Mouse (Mus musculus): ENCODE data around the gene Nedd9. TPM values are rescaled to one million over a fixed set of nuclear protein-coding genes. Genes with fewer than 3 reads are reported as not detected.

Gene Nedd9
- total RNA-seq, 2 experiments from 2014 or later, result 19.2 to 26.4 TPM

DNA sequence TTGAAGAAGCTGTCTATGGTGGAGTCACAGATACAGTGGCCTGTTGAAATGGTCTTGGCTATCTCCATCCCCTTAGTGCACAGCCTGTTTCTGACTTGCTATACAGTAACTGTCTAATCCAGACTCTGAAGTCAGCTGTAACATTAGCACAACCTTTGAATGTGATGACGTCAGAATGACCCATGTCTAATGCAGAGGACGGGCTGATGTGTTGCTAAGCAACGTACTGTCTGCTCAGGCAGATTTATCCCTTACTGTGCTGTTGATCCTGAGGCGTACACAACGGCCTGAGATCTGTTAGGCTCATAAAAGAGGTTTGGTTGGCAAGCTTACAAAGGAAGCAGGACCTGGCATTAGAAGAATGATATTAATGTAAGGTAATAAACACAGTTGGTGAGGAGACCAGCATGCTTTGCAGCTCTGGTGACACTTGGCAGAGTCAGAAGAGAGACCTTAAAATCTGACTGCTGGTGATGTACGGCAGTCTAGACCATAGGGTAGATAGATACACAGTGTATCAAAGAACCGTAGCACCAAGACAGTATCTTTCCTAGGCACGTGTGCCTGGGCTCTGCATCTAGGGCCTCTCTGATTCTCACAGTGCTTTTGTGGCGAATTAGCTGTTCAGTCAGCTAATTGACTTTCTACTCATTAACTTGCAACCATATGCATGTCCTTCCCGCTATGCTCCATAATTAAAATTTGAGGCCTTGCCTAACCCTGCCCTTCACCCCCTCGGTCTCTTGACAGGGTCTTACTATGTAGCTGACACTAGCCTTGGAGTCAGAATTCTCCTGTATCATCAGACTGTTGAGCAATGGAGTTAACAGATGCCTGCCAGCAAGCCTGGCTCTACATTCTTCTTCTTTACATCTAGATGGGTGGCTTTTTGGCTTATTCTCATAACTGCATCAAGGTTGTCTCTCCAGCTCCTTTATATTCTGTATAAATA, 70.8 kb downstream of the Nedd9 start:
- DNase-seq (ENCODE audit: low spot score in 2 of 2), result no peak

- no peak for DNase-seq (ENCODE audit: low spot score in 2 of 2)
These were observed 76.7 kb downstream of the Nedd9 start for GRCm38 (mm10) chr13:41410191-41411074.

GRCm38 (mm10) chr13:41409291-41409690, 77.9 kb downstream of the Nedd9 start:
- no peak for DNase-seq (ENCODE audit: low spot score in 2 of 2)

DNA sequence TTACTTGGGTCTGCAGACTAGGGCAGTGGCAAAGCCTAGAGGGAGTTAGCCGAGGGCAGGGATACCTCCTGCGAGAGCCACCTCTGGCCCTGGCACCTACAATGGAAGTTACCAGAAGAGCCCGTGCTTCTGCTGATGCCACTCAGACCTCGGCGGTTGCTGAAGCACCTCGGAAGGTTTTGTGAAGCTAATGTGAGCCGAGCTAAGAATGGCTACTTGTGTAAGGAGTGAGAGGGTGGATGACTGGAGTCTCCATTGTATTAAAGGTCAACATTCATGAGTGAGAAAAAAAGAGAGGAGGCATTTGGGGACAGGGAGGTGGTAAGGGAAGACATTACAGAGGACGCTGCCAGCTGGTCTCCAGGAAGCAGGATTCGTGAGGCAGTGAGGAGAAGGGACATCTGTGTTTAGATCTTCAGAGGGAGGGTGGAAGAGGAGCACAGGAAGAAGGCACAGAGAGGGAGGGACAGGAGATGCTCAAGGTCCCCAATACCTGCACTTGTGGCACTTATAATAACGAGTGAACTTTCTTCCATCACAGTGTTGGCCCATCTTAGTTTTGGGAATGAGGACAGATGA, 78.7 kb downstream of the Nedd9 start:
- no peak for DNase-seq (ENCODE audit: low spot score in 2 of 2)

DNA sequence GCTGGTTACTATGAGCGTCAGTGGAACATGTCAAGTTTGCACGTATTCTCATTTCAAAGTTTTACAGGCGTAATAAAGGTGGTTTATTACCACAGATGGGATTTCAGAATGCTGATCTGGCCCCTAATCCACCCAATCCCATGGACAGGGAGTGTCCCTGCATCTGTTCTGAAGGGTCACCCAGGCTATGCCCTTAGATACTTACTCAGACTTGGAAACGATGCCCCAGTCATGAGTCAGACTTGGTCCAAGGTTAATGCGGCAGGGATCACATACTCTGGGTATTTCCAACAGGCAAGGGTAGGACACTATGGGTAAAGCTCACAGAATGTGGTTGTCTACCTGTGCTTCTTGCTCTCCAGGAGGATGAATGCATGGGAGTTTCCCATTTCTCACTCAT, 82.2 kb downstream of the Nedd9 start:
- no peak for DNase-seq (ENCODE audit: low spot score in 2 of 2)

DNA sequence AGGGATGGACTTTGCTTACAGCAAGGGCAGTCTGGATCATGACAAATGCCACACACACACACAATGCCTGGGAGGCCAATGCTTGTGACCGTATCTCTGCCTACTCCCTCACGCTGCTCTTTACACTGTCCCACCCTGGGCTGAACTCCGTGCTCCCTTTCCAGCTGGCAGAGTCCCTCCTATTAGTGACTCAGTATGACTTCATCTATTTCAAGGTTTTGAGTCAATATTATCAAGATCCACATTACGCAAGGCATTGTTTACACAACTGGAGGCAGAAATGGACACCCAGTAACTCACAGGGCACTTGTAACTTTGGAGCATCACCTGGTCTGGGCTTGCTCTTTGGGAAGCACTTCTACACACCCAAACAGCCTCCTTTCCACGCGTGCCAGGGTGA, 83.3 kb downstream of the Nedd9 start:
- DNase-seq (ENCODE audit: low spot score in 2 of 2), result no peak

DNA sequence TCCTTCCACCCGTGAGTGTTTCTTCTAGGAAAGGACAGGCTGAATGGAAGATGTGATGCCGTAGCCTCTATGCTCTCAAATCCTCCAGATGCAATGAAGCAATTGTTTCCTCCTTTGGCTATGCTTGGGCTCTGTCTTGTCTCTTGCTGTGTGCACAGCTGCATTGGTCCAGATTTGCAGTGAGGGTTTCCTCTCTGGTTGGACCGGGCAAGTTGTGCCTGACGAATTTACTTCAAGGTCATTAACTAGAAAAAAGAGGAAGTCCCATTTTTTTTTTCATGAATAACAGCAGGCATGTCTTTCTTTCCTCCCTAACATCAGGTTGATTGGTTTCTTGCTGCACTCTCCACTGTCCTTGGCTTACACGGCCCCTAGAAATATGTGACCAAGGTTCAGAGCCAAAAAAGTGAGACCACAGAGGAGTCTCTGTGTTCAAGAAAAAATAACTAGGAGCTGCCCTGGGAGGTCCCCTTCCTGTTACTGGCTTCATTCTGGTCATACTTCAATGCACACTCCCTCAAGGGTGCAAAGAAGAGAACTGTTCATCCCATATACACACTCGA, 84.6 kb downstream of the Nedd9 start:
- DNase-seq (ENCODE audit: low spot score in 2 of 2), result no peak

DNA sequence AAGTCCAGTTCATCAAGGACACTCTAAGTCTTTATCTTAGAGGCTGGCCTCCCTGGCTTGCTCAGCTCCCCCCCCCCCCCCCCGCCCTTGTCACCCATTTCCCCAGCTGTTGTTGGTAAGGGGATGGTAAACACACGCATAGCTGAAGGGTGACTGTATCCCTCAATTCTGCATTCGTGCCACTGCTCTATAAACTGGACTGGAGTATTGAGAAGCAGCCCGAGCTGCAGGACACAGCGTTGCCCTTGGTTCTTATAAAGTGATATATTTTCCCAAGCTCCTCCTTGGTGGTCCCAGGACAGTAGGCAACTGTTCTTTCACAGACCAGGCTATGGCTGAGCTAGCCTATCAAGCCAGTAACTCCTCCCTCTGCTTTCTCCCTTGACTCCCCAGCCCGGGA, 85.4 kb downstream of the Nedd9 start:
- no peak for DNase-seq (ENCODE audit: low spot score in 2 of 2)

DNA sequence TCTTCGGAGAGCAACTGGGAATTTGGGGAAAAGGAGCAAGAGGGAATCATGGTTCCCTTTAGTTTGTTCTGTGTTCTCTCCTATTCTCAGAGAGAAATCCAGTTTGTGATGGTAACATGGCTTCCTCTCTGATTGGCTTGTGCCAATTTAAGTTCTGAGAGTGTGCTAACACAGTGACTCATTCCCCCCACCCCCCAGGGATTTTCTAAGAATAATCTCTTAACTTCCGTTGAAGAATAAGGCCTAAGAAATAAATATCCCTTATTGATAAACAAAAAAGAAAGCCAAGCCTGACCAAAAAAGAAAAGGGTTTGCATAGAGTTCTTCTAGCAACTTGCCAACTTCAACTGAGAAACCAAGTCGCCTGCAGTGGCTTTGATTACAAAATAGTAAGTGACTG, 86.9 kb downstream of the Nedd9 start:
- DNase-seq (ENCODE audit: low spot score in 2 of 2), result no peak

DNA sequence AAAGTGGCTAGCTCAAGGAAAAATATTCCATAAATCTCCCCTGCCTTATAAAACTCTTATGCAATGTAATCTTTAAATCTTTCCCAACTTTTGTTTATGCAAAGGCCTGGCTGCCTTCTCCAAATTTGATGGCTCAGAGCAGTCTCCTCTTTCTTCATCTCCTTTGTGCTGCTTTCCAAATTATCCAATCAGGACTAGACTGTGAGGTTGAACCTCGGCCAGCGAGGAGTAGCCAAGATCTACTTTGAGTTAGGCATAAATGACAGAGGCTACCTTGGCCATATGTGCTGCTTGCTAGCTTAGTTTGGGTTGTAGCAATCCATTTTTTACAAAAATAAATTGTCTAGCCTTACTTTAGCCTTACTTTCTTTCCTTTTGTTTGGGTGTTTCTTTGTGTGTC, 95.0 kb downstream of the Nedd9 start:
- no peak for DNase-seq (ENCODE audit: low spot score in 2 of 2)

DNA sequence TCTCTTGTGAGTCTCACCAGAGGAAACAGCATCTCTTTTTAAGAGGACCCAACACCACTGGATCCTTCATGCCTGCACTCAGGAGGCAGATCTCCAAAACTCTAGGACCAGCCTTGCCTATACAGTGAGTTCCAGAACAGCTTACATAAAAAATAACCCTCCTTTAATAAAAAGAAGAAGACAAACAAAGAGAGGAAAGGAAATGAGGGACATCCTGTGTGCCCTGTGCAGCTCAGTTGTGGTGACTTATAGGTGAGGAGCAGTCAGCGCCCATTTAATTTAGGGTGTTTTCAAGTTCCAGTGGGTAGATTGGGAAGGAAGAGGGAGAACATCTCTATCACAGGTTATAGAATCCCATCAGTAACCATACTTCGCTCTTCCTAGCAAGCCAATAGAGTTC, 96.5 kb downstream of the Nedd9 start:
- no peak for DNase-seq (ENCODE audit: low spot score in 2 of 2)

- DNase-seq (ENCODE audit: low spot score in 2 of 2), result peak in 1 of 2 experiments; percentile 42
These were observed 100.6 kb downstream of the Nedd9 start for GRCm38 (mm10) chr13:41386581-41386980.

GRCm38 (mm10) chr13:41384896-41385295, 102.3 kb downstream of the Nedd9 start:
- DNase-seq (ENCODE audit: low spot score in 2 of 2), result no peak

DNA sequence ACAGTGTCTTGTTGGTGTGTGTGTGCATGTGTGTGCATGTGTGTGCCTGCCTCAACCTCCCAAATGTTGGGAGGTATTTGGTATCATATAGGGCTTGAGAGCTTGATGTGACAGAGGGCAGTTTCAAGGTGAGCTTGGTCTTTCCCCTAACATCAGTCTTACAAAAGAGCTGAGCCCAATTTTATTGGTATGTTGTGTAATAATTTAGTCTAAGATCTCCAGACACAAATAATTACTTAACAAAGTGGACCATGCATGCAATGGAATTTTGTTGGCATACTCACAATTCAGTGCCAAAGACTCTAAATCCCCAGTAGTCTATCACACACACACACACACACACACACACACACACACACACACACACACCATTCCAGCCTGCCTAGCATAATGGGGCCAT, 104.5 kb downstream of the Nedd9 start:
- no peak for DNase-seq (ENCODE audit: low spot score in 2 of 2)

- no peak for DNase-seq (ENCODE audit: low spot score in 2 of 2)
These were observed 105.2 kb downstream of the Nedd9 start for GRCm38 (mm10) chr13:41381806-41382546.

GRCm38 (mm10) chr13:41381041-41381805, 105.9 kb downstream of the Nedd9 start:
- DNase-seq (ENCODE audit: low spot score in 2 of 2), result no peak

GRCm38 (mm10) chr13:41379951-41380465, 107.2 kb downstream of the Nedd9 start:
- DNase-seq (ENCODE audit: low spot score in 2 of 2), result no peak

- DNase-seq (ENCODE audit: low spot score in 2 of 2), result no peak
These were observed 108.7 kb downstream of the Nedd9 start for GRCm38 (mm10) chr13:41378462-41378861.

GRCm38 (mm10) chr13:41377856-41378255, 109.3 kb downstream of the Nedd9 start:
- DNase-seq (ENCODE audit: low spot score in 2 of 2), result no peak

- no peak for DNase-seq (ENCODE audit: low spot score in 2 of 2)
These were observed 110.1 kb downstream of the Nedd9 start for GRCm38 (mm10) chr13:41377011-41377431.
